Mouse (Mus musculus) frontal cortex, adult 2 months (tissue): ENCODE measurements at regions not wholly inside any gene's neighbourhood (a gene's known extent, or its start where the extent isn't known, plus 50 kb on each side); places are given as distances from the start of the nearest gene placed in this dataset.
"Not testable (repeated sequence)": the region's sequence is repeated elsewhere in the genome, so short reads cannot be mapped to it uniquely, and the experiment has no call there.

Source experiments
- DNase-seq, 2 experiments: peaks; one replicate each; pipeline ENCODE4 v3.0.0; 2022; ENCODE audit warnings: low spot score in 1 of 2; ENCODE audit errors: extremely low spot score in 1 of 2

DNA sequence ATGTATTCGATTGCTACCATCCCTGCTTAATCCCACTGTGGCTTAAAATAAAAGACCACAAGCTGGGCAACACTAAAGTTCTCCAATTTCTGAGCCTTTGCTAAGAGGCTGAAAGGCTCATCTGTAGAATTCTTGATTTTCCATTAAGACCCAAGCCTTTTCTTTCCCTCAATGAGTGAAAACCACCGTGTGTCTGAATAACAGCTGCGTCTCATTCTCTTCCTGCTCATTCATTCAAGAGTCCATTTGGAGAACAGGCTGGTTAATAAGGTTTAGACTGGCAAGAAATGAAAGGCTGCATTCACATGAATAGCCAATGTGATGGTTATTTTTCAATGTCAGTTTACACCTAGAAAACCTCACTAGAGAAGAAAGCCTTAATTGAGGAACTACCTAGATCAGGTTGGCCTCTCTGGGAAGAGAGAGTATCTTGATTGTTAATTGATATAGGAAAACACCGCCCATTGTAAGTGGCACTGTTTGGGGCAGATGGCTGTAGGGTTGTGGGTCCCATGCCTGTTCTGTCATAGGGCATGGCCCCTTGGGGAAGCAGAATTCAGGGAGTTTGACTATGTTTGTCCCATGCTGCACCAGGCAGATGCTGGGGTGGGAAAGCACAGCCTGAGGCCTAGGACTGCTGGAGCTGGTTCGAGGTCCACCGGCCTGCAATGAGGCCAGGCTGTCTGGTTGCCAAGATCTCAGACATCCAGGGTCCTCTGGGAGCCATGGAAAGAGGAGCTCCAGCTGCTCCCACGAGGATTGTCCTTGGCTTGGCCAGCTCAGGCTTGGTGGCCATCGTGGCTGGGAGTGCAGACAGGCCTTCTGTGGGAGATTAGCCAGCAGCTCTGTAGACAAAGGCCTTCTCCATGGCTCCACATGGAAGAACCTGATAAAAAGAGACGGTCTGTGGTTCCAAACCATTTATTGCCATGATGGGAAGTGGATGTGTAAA lies 161.3 kb upstream of the Castor2 start:
- DNase-seq, result no peak

DNA sequence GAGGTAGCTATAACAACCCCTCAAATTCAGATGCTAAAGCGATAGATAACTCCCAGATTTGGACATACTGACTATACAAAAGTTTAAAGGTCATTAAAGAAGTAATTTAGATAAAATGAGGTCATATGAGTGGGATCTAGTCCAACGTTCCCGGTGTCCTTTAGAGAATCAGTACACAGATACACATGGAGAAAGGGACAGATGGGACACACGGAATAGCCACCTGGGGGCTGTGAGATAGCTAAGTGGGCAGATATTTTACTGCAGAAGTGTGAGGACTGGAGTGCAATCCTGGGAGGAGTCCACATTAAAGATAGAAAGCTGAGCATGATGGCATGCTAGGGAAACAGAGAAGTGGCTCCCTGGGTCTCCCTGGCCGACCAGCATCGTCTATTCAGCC lies 164.1 kb upstream of the Castor2 start:
- DNase-seq, result no peak

DNA sequence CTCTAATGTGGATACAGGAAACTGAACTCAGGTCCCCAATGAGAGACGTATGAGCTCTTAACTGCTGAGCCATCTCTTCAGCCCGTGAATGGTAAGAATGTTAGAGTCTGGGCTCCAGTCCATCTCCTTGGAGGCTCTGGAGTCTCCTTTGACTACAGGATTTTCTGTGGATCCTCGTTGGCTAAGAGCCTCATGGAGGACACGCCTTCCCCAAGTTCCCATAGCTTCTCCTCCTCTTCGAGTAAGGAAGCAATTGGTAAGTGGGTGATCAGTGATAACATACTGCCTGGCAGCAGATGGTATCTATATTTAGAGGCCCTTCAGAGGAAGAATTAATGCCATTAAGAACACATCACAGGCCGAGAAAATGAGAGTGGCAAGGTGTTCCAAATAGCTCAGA lies 164.5 kb upstream of the Castor2 start:
- peak; percentile 38 to 68 for DNase-seq

DNA sequence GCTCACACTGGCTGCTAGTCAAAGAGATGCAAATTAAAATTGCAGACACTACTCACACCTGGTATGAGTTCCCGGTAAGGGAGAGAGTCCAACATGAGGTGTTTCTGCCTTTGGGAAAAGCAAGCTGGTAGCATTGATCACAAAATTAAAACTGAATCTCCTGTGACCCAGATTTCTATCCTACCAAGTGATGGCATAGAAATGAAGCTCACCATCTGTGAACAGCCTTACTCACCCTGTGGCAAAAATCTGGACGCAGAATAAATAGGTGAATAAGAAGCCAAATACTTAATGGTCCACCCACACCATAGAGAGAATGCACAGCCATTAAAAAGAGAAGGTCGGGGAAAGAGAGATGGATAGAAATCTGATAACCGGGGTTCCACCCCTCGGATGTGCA lies 169.4 kb upstream of the Castor2 start:
- DNase-seq, result no peak

DNA sequence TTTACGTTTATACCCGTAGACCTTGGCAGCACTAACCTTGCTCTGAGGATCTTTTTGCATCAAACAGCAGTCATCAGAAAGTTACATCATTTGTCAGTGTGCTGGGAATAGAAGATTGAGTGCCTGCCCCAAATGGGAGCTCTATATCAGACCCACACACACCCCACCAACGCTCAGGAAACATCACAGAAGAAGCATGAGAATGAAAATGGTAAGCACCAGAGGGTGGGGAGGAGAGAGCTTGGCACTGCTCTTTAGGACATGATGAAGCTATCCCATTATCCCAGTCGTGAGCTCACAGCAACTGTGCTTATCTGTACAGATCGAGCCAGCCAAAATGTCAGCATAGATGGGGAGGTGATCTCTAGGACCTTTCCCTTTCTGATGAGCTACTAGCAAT lies 172.5 kb upstream of the Castor2 start:
- DNase-seq, result peak; percentile 28 to 45

DNA sequence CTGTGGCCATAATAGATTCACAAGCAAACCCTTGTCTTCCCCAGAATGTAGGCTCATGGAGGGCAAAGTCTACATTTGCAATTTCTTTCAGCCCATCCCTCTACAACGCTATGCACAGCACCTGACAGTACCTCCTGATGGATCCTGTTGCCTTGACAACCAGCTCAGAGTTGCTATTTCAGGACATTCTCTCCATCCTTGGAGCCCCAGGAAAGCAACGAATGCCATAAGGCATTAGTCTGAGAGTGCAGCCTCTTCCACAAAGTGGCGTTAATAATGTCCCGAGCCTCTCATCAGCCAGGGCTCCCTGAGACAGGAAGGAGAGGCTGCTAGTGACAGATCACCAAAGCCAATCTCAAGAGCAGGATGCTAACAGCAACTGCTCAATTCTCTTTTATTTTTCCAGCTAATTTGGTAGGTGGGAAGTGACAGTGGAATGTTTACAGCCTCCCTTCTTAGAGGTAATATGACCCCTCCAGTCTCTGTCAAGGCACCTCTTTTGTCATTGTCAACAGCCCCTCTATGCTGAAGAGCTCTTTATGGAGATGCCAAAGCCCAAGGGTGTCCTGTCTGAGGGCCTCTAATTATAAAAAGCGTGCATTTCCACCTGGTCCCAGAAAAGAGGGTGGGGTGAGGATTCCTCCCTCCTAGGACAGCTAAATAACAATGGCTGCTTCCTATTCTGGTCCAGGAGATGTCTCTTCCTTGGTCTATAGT lies 174.2 kb upstream of the Castor2 start:
- peak; percentile 28 to 61 for DNase-seq

DNA sequence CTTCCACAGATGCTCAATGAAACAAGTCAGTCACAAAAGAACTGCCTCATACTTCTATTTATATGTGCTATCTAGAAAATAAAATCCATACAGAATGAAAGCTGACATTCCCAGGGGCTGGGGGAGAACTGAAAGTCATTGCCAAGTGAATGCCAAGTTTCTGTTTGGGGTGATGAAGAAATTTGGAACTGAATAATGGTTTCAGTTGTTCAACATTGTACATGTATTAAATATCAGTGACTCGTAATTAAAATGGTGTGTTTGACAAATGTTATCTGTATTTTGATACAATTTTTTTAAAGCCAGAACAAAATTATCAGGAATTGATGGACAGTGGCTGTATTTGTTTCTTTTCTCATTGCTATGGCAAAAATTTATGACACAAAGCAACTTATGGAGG lies 177.3 kb upstream of the Castor2 start:
- DNase-seq, result no peak

DNA sequence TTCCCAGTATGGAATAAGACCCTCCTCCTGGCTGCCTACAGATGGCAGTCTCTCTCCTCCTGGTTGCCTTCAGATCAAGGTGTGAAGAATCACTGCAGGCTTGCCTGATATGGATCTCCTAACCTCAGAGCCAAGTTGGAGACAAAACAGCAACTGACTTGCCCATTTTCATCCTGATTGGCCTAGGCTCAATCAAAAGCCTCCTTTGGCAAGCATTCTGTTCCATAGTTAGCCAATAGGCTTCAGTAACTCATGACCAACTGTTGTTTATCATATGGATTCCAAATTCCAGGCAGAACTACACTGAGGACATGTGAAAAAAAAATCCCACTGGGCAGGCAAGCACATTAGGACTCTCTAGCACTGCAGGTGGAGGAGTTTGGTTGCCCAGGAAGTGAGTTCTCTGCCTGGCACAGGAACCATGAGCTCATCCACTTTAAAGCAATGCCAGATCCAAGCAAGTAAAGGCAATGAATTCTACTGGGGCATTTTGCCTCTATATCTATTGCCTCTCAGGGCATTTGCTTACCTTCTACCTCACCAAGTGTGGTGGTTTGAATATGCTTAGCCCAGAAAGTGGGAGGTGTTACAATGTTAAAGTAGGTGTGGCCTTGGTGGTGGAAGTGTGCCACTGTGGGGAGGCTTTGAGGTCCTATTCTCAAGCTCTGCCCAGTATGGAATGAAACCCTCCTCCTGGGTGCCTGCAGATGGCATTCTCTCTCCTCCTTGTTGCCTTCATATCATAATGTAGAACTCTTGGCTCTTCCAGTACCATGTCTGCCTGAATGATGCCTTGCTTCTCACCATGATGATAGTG lies 183.6 kb upstream of the Castor2 start:
- no peak for DNase-seq

DNA sequence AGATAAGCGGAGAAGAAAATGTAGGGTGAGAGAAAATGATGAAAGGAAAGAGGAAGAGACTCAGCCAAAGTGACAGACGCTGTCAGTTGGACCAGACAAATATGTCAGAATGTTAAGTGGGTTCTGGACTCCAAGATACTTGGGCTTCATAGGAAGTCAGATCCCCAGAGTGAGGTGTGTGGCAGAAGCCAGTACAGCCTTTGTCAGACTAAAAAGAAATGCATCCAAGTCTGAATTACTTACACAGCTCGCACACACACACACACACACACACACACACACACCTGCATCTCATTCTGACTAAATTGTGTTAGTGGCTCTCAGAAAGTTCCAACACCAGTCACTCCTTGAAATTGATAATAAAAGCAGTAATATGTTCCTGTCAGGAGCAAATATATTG lies 192.1 kb upstream of the Castor2 start:
- no peak for DNase-seq

DNA sequence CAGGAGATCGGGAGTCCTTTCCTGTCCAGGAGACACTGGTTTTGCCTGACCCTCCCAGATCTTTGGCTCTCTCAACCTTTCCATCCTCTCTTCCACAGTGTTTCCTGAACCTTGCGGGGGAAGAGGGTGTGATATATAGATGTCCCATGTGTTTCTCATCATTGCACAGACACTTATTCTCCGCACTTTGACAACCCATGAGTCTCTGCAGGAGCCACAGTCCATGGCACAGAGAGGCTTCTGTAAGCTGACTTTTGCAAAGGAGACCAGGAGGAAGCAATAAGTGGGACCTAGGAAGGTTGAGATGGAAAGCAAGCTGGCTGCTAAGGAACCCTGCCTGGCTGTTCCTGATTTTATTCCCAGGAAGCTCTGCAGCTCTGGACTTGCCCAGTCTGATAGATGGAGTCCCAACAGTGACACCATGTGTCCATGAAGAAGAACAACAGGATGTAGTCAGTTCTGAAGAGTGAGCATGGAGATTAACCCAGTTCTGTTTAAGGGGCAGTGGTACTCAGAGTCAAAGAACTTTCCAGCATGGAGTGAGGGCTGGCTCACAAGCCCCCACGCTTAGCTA lies 201.4 kb upstream of the Castor2 start:
- DNase-seq, result peak; percentile 5 to 52

DNA sequence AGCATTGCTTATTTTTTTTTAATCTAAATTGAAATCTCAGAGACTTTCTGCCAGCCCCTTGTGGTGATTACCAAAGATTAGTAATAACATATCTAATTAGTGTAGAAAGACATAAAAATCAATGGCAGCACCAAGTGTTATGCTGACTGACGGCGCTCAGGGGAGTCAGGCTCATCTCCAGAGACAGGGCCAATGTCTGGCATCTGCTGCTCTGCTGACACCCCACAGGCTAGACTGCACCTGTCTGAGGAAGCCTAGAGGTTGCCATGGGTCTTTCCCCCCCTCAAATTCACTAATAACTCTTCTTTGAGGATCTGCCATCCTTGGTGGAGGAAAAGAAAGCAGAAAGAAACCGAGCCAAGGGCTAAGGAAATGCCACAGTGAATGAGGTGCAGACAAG lies 208.8 kb upstream of the Castor2 start:
- DNase-seq, result no peak

DNA sequence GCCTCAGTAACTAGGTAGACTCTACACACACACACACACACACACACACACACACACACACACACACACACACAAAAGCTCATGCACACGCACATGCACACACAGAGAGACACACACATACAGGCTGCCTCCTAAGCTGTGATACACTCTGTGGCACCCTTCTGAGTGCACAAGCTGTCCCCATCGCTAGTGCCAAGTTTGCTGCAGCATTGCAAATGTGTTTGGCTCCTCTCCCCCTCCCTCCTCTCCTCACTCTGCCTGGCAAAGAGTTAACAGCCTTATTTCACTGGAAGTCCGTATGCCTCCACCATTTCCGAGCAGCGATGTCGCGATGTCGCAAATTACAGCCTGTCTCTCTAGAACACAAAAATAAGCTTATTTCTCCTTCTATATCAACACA lies 209.7 kb upstream of the Castor2 start:
- peak; percentile 55 to 68 for DNase-seq

DNA sequence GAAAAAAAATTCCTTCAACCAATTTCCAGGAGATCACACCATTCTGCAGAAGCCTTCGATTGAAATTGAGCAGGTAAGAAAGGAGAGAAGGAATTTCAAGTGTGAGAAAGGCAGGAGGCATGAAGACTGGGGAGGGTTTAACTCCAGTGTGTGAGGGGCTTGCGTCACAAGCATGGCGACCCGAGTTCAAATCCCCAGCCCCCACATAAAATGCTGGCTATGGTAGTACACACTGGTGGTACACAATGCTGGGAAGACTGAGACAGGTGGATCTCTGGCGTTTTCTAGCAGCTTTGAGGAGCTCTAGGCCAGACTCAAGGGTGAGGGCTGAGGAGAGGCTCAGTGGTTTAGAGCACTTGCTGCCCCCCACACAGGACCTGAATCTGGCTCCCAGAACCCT lies 214.0 kb upstream of the Castor2 start:
- DNase-seq, result no peak

DNA sequence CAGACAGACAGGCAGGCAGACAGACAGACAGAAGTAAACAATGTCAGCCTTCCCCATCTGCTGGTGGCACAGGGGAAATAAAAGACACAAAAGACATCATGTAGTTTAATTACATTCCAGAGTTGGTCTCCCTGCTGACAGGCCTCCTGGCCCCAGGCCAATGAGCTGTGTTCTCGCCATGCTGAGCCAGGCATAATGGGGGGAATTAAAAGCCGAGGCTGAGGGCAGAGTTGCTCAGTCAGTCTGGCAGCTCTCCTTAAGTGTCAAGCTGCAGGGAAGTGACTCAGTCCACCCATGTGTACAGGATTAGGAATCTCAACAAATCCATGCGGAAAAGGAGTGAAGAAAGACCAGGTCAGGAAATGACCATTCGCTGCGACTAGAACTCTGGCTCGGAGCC lies 214.5 kb upstream of the Castor2 start:
- DNase-seq, result peak; percentile 2 to 55

DNA sequence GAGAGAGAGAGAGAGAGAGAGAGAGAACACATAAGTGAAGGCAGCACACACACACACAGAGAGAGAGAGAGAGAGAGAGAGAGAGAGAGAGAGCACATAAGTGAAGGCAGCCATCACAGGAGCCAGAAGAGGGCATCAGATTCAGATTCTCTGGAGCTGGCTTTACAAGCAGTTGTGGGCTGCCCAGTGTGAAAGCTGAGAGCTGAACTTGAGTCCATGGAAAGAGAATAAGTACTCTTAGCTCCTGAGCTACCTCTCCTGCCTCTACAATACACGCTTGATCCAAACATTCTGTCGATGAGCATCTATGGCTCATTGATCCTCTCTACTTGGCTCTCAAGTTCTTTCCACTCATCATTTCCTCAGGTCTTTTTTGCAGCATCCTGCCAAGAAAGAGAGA lies 214.9 kb upstream of the Castor2 start:
- DNase-seq, result no peak

DNA sequence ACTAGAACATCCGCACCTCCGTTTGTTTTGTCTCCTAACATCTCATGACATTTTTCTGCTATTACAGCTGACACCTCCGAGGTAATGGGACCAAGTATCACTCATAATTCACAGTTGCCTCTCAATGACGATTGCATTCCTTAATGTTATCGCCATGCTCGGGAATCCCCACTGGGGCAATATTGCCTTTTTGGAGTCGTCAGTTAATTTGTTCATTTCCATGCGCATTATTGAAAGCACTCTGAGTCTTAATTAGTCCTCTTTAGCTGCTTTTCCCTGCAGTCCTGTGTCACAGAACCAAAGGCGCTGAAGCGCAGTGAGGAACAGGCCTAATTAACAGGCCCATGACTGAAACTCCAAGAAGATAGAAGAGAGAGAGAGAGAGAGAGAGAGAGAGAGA lies 255.0 kb upstream of the Castor2 start:
- no peak for DNase-seq

DNA sequence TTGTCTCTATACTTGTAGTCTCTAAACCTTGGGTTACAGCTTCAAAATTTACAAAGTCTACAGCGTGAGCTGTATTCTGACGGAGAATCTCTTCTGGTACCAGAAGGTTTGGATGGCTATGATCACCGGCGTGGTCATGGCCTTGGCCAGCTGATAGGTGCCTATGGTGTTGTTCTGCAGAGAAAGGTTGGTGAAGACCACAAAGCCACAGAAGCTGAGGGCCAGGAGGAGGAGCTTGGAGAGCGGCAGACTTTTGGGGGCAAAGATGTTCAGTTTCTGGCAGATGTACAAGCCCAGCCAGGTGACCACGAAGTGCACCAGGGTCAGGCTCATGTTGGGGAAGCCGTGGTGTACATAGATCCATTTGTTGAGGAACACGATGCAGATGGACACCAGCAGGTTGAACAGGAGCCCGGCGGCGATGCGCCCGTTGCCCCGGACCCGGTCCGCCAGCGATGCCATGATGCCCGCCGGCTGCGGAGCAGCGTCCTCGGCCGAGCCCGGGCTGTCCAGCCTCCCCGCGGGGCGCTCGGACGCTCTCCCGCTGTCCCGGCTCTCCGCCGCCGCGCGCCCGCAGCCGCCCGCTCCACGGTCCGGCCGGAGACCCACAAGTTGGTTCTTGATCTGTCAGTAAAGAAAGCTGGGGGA lies 257.3 kb upstream of the Castor2 start:
- DNase-seq, result not testable (repeated sequence)

DNA sequence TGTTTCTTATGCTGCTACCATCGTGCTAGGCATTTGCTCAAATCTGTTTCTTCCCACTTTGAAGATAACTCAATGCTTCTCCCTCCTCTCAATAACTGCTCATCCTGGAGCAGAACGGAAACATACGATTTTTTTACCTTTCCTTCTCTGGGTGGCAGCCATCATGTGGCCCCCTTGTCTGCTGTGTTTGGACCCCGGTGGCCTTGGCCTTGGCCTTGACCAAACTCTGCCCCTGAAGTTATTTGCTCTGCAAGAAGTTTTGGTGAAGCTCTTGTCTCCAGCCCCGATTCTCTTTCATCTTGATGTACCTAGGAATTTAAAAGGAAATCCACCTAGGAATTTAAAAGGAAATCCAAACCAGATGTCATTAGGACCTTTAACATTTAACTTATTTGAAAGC lies 261.2 kb upstream of the Castor2 start:
- no peak for DNase-seq

DNA sequence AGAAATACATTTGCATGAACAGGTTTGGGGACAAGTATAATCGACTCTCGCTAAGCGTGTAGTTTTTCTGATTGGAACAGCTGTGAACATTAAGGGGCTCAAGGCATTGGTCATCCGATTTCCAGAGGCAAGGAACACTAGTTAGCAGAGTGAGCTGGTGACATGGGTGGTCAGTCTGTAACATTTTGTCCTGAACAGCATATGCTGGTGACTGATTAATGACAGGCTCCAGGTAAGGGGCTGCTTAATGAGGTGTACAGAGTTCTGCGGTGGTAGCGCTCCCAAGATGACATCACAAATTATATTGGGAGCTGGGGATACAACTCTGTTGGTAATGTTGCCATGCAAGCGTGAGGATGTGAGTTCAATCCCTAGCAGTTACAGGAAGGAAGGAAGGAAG lies 266.3 kb upstream of the Castor2 start:
- no peak for DNase-seq

DNA sequence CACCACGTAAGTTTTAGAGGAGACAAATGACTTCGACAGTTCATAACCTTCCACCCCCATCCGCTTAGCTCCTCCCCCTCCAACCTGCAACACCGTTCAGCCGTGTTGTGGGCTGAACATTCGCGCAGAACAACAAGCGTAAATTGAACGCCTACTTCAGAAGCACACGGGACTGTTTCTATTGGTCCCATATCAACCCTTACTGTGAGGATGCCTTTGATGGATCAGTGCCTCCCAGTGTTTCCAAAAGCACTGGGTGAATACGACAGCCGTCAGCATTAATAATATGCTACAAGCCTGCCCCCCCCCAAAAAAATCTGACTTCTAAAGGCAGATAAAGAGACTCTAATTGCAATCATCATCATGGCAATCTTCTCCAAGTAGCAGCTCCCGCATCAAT lies 271.3 kb upstream of the Castor2 start:
- no peak for DNase-seq
